Mouse (Mus musculus): ENCODE measurements around the gene Gins2. TPM values are rescaled to one million over a fixed set of nuclear protein-coding genes. Genes with fewer than 3 reads are reported as not detected.
A peak's percentile ranks its signal among the peaks of the same experiment; 100 is the strongest.

The Gins2 gene
- total RNA-seq (2021): 1 to 10 TPM; 4.8 to 5.7 TPM

DNA sequence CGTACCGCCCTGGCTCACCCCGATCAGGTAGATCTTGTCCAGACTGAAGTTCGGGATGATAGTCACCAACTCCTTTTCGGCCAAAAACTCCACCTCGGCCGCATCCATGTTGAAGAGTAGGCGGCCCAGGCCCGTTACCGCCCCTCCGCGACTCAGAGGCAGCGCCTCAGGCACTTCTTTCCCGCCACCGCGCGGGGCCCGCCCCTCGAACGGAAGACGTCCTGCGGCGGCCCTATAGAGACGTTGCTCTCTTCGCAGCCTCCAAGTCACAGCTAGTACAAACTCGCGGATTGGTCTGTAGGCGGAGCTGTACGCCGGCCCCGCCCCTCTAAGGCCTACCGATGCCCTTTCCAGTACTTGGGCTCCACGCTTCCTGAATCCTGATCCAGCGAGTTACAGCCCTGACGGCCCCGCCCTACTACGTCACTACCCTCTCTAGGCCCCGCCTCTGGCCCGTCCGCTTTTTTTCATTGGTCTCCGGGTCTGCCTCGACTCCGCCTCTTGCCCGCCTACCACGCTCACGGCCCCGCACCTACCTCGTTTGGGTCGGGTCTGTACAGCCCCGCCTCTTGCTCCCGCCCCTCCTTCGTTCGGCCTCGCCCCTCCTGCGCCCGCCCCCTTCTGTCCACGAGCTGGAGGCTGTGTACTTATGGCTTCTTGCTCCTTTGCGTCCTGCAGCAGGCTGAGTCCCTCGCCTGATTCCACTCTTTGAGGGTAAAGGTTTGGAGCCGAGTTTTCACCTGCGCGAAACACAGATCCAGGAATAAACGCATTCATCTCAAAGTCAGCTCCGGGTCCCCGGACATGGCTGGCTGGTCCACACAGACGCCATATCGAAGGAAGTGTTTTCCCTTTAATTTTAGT lies at the start of gene Gins2:
Gene Gins2, minus strand, starts transcription at position 397 of the 864 bp plus-strand sequence.
- intact Hi-C loops (cut with DNase I): no loop called here
- peak; percentile 99 for DNase-seq

- no peak for DNase-seq
- intact Hi-C loops (cut with DNase I): no loop called here
Observed at GRCm38 (mm10) chr8:120634329-120634839, 45.3 kb upstream of the Gins2 start.

DNA sequence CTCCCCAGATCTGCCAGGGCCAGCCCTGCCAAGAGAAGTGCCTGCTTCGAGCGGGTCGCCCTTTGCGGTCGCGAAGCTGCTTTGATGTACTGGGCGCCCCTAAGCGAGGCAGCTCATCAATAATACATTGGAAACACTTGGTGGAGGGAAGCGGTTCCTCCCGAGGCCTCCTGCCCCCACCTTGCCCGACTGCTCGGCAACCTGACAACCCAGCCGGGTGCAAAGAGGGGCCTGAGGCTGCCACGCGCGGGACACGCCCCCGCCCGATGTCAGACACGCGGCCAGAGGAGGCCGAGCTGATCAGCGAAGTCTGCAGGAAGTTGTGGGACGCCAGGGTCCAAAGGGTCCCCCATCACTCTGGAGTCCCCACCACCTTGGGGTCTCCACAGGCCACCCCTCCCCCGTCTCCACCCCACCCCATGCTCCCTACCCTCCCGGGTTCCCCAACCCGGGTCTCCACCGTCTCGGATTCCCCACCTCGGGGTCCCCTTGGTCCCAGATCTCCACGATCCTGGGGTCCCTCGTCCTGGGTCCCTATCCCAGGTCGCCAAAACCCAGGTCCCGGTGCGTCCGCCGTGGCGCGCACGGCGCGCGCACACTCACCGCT lies 44.7 kb upstream of the Gins2 start:
- intact Hi-C loops (cut with DNase I): no loop called here
- no peak for DNase-seq

DNA sequence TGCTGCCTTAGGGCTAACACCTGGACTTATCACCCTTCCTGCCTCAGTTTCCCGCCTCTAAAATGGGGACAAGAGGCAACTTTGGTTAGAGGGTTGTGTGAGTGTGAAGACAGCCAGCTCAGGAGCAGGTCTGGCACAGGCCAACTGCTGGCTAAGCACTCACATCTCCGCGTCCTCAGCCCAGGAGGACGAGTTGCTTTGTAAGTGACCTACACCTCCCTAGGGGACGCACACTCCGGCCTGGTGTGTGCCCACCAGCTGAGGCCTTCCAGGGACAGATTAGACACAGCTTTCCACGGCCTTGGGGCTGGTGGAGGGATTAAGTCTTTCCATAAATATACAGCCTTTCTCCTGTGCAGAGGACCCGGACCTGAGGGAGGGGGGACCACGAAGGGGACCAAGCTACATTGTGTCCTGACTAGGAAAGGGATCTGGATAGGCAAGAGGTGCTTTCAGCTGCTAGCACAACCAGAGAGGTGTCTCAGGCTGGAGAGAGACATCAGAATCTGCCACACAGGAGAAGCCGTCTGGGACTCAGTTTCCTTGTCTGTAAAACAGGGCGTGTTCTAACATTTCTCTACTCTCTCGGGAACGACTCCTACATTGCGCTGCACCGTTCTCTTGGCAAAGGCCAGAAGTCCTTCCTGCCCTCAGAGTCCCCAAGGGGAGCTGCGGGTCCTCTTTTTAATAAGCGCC lies 44.0 kb upstream of the Gins2 start:
- intact Hi-C loops (cut with DNase I): no loop called here

DNA sequence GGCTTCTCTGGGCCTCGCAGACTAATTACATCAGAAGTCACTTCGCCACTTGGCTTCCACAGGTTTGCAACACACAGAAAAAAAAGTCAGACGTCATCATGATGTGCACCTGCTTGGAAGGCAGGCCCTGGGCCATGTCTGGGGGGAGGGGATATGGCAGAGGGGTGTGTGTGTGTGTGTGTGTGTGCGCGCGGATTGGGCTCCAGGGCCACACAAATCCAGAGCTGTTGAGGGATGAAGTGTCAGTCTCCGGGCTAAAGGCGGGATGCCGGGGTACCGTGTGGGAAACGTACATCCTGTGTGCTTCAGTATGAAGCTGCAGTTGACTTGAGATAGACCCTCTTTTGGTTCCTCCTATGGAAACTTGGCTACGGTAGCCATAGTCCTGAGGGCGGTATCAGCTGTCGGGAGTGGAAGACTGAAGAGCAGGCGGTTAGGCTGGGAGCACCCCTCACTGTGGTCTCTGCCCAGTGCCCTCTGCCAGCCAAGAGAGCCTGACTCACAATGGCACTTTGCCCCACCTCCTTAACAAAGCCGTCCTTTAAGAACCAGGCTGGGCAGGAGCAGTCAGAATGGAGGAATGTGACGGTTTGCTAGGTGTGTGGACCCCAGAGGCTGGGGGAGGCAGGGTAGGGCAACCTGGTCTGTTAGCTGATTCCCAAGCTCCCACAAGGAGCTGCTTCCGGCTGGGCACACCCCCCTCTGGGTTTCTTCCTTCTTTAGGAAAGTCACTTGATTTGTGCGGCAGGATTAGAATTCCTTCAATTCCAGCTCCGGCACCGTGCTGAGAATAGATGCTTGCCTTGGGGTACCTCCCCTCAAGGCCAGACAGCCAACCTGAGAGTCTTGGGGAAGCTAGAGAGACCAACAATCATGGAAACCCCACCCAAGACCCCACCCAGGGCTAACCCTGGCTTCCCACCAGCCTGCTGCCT lies 42.6 kb upstream of the Gins2 start:
- peak; percentile 45 for DNase-seq

More for the DNA sequence above, 44.0 kb upstream of the Gins2 start:
- no peak for DNase-seq

GRCm38 (mm10) chr8:120630848-120631247 lies 41.7 kb upstream of the Gins2 start:
- intact Hi-C loops (cut with DNase I): no loop called here
- no peak for DNase-seq

More for the DNA sequence above, 42.6 kb upstream of the Gins2 start:
- intact Hi-C loops (cut with DNase I): no loop called here

DNA sequence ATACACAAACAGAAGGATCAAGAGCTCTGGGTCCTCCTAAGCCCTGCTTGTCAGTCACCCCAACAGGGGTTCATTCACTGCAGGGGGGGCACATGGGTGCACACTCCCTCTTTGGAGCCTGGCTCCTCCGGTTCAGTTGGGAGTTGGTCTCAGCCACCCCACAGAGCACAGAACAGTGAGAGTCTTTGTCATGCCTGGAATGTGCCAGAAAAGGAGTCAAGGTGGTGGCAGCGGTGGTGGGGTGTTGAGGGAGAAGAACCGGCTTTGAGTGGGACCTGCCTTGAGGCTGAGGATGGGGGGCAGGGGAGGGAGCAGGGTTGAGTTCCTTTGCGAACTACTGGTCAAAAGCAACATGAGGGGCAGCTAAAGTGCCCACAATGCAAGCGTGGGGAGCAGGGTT lies 40.9 kb upstream of the Gins2 start:
- DNase-seq: no peak
- intact Hi-C loops (cut with DNase I): no loop called here

GRCm38 (mm10) chr8:120627298-120627697 lies 38.2 kb upstream of the Gins2 start:
- intact Hi-C loops (cut with DNase I): no loop called here
- peak; percentile 89 for DNase-seq

GRCm38 (mm10) chr8:120626461-120626860 lies 37.4 kb upstream of the Gins2 start:
- intact Hi-C loops (cut with DNase I): no loop called here
- no peak for DNase-seq

DNA sequence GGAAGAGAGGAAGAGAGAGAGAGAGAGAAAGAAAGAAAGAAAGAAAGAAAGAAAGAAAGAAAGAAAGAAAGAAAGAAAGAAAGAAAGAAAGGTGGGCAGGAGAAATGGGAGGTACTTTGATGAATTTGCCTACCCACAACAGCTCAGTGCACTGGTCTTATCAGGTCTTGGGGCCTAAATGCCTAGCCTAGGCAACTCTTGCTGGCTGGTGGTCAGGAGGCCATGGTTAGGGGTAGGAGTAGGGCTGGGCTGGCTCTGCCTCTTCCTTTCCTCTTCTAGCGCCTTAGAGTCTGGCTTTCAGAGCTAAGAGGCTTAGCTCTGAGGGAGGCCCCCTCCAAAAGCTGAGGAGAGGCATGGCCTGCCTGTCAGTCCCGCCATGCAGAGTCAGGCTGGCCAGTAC lies 34.5 kb upstream of the Gins2 start:
- intact Hi-C loops (cut with DNase I): no loop called here
- DNase-seq: no peak

GRCm38 (mm10) chr8:120622161-120622560 lies 33.1 kb upstream of the Gins2 start:
- intact Hi-C loops (cut with DNase I): no loop called here
- DNase-seq: no peak

- intact Hi-C loops (cut with DNase I): no loop called here
Observed at GRCm38 (mm10) chr8:120620441-120620840, 31.3 kb upstream of the Gins2 start.

DNA sequence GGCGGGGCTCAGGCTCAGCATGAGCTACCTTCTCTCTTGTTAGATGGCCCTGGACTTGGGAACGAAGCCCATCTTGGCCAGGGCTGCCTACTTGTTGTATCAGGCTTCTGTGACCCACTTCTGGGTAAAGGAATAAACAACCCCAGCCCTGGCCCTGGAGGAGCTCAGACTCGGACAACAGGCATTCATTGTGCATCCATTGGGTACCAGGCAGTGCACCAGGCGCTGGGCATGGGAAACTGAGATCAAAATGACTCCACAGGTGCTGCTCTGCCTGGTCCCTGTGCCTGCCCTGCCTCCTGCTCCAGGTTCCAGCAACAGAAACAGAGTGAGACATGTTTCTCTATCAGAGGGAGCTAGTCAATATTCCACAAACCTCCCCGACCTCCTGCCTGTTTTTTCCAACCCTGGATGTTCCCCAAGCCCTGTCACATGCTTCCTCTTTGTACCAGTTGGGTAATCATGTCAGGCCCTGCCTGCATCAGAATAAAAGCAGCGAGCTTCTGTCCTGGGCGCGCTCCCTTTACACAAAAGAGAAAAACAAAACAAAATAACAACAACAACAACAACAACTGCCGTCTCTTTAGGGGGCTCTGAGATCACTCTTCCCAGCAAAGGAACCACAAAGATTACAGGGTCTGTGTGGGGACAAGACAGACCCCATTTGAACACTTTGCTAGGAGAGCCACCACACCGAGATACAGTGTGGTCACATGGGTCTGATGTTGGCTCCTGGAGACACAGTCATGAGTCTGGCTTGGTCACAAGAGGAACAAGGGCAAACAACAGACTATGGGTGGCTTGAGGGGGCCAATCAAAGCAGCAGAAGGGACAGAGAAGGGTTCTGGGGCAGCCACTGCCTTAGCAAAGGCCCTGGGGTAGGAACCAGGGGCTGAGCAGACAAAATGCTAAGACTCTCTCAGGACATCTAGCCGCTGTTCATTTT lies 30.4 kb upstream of the Gins2 start:
- no peak for DNase-seq
- intact Hi-C loops (cut with DNase I): no loop called here

More at GRCm38 (mm10) chr8:120620441-120620840, 31.3 kb upstream of the Gins2 start:
- no peak for DNase-seq

GRCm38 (mm10) chr8:120618110-120618509 lies 29.0 kb upstream of the Gins2 start:
- intact Hi-C loops (cut with DNase I): no loop called here
- peak; percentile 73 for DNase-seq

- intact Hi-C loops (cut with DNase I): no loop called here
Observed at GRCm38 (mm10) chr8:120616663-120617626, 27.8 kb upstream of the Gins2 start.

DNA sequence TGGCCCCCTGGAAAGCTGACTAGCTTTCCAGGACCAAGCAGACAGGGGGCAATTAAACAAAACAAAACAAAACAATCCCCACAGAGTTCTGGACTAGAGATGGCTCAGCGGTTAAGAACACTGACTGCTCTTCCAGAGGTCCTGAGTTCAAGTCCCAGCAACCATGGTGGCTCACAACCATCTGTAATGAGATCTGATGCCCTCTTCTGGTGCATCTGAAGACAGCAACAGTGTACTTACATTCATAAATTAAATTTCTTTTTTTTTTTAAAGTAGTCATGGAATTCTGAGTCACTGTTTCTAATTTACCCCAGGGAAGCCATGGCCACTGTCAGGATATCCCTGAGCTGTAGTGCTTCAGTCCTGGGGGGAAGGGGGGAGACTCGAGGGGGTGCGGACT lies 25.4 kb upstream of the Gins2 start:
- intact Hi-C loops (cut with DNase I): loop anchor here (5.0 kb wide), 1 partner anchor 332 kb away; no protein-coding TSS in a partner anchor
- no peak for DNase-seq

More at GRCm38 (mm10) chr8:120616663-120617626, 27.8 kb upstream of the Gins2 start:
- DNase-seq: no peak

DNA sequence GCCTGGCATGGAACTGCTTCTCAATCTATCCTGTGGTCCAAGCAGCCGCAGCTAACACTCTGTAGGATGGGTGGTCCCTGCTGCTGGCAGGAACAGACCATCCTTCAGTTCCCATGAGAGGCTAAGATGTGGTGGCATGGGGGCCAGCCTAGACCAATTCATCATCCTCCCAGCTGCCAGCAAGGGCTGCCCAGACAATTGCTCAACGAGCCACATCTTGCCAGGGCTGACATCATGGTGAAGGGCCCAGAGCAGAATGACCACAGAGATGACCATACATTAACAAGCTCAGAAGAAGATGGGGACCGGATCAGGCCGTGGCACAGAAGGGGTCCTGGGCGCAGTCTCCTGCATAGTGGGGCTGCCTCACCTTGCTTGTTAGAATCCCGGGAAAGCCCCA lies 21.7 kb upstream of the Gins2 start:
- DNase-seq: no peak
- intact Hi-C loops (cut with DNase I): loop anchor here (5.0 kb wide), 1 partner anchor 329 kb away; no protein-coding TSS in a partner anchor

- DNase-seq: peak; percentile 85
- intact Hi-C loops (cut with DNase I): loop anchor here (5.0 kb wide), 1 partner anchor 421 kb away; no protein-coding TSS in a partner anchor
Observed at GRCm38 (mm10) chr8:120607885-120608284, 18.8 kb upstream of the Gins2 start.
